Mouse (Mus musculus) liver, embryonic 14.5 days (tissue): ENCODE measurements around the gene Gm21987.

Source experiments
- CTCF ChIP-seq: IDR thresholded peaks from 2 replicates; pipeline ENCODE4 v1.5.1; 2016; ENCODE audit warnings: antibody characterized with exemption, low read depth, control low read depth
- EP300 ChIP-seq: IDR thresholded peaks from 2 replicates; pipeline ENCODE4 v1.6.1; 2016; ENCODE audit warnings: antibody characterized with exemption, low read depth

DNA sequence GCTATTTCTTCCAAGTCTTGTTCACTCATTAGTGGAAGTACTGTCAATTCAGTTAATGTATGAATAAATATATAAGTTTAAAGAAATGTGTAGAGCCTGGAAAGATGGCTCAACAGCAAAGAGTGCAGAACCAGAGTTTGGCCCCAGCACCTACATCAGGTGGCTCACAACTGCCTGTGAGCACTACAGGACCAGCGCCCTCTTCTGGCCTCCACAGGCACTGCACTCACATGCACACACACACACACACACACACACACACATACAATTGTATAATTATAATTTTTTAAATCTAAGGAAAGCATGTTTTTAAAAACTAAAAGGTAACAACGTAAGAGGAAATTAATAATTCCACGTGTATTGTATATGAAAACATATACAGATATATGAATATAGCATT lies 17.5 kb upstream of the Gm21987 start:
- TF ChIP-seq CTCF, result peak; percentile 60
- no peak for TF ChIP-seq EP300
